Mouse (Mus musculus) heart, postnatal 0 days (tissue): Measurements from ENCODE around the gene Bcl6b.

Experiments
- CTCF ChIP-seq: IDR thresholded peaks from 2 replicates; pipeline ENCODE4 v1.5.1; 2016; ENCODE audit warnings: antibody characterized with exemption, control low read depth, low read depth
- EP300 ChIP-seq: IDR thresholded peaks from 2 replicates; pipeline ENCODE4 v1.6.1; 2016; ENCODE audit warnings: antibody characterized with exemption, low read depth

DNA sequence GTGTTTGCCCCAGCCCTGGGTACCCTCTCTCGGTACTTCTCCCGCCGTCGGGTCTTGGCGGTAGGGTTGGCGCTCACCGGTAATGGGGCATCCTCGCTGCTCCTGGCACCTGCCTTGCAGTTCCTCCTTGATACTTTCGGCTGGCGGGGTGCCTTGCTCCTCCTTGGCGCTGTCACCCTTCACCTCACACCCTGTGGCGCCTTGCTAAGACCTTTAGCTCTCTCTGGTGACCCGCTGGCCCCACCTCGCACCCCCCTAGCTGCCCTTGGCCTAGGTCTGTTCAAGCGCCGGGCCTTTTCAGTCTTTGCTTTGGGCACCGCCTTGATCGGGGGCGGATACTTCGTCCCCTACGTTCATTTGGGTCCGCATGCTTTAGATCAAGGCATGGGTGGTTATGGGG lies 14.3 kb downstream of the Bcl6b start:
- no peak for TF ChIP-seq EP300
- no peak for TF ChIP-seq CTCF
